Mouse (Mus musculus): ENCODE data around the gene Acat3. TPM values are rescaled to one million over a fixed set of nuclear protein-coding genes. Genes with fewer than 3 reads are reported as not detected.

Gene Acat3
- total and polyA plus RNA-seq, 3 experiments: 0.77 to 12.7 (median 1.4) TPM

DNA sequence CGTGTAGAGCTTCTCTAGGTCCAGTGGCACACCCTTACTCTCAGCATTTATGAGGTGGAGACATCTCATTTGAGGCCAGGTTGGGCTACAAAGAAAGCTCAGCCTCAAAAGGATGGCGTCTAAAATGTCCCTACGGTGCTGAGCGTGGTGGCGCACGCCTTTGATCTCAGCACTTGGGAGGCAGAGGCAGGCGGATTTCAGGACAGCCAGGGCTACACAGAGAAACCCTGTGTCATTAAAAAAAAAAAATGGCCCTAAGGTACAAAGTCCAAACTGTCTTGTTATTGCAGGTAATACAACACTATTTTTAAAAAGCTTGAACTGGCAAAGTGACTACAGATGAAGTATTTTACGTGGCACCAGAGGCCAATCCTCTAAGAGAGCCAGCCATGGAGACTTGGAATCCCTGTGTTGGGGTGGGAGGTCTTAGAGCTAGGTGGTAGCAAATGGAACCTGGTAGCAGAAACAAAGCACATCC lies 14.7 kb downstream of the Acat3 start:
- dilution Hi-C loops (cut with MboI; ENCODE audit: extremely low pct_ligation_motif_present, extremely low pct_unique_long_range_greater_than_20kb, low sequenced_read_pairs): no loop called here
- no peak for TF ChIP-seq E2F4 (IDR thresholded peaks at IDR 0.05; ENCODE audit: insufficient replicate concordance, low read depth, low read length)
- no peak for TF ChIP-seq PAX5 (IDR thresholded peaks at IDR 0.05; ENCODE audit: low read length)
- TF ChIP-seq ZMIZ1 (IDR thresholded peaks at IDR 0.05; ENCODE audit: low read depth, low read length): 0 out of 2 replicates have a peak, but pooled peaks have one; percentile 37
- TF ChIP-seq UBTF (IDR thresholded peaks at IDR 0.05; ENCODE audit: low read depth, low read length): no peak
- TF ChIP-seq SIN3A (IDR thresholded peaks at IDR 0.05; ENCODE audit: low read length): no peak
- no peak for TF ChIP-seq ELF1 (IDR thresholded peaks at IDR 0.05; ENCODE audit: low read depth, low read length)
- 0 out of 2 replicates have a peak, but pooled peaks have one; percentile 9 for TF ChIP-seq POLR2AphosphoS2 (IDR thresholded peaks at IDR 0.05; ENCODE audit: low read depth, low read length)
- H3K4me2 ChIP-seq (ENCODE audit: insufficient read depth, low read depth, poor library complexity, severe bottlenecking): no peak overlapping the region
- H3K27me3 ChIP-seq (replicated peaks): no peaks in the 10 kb centered on the region
- no peaks in the 10 kb centered on the region for H3K9me3 ChIP-seq (replicated peaks; ENCODE audit: low read length)
- H3K79me2 ChIP-seq (replicated peaks; ENCODE audit: control insufficient read depth, extremely low read depth, insufficient read depth, poor library complexity, severe bottlenecking): 0 out of 2 replicates have a peak, but pooled peaks cover 2% of the 10 kb centered on the region
- DNase-seq (ENCODE audit: extremely low read depth): no peak
- no peak overlapping the region for H3K9ac ChIP-seq (ENCODE audit: insufficient read depth, low read depth)
- H3K36me3 ChIP-seq (replicated peaks in 1 of 2; ENCODE audit: control insufficient read depth in 1 of 2, insufficient read depth in 1 of 2, low read length in 1 of 2): peaks cover 44 to 66% of the 10 kb centered on the region in 2 experiments
- H3K27ac ChIP-seq (ENCODE audit: insufficient read depth, low read depth): no peak overlapping the region
- no peak overlapping the region for H3K4me3 ChIP-seq (replicated peaks in 1 of 3; ENCODE audit: low read depth in 2 of 3, low read length in 2 of 3, poor library complexity in 1 of 3)
- peaks cover 0 to 7% of the 10 kb centered on the region in 2 experiments; a peak in 1 of 4 replicates for H3K4me1 ChIP-seq (ENCODE audit: control insufficient read depth in 1 of 2, insufficient read depth in 2 of 2)
- in situ Hi-C loops (cut with MboI; ENCODE audit: low pct_ligation_motif_present, low pct_unique_long_range_greater_than_20kb, low sequenced_read_pairs): no loop called here

DNA sequence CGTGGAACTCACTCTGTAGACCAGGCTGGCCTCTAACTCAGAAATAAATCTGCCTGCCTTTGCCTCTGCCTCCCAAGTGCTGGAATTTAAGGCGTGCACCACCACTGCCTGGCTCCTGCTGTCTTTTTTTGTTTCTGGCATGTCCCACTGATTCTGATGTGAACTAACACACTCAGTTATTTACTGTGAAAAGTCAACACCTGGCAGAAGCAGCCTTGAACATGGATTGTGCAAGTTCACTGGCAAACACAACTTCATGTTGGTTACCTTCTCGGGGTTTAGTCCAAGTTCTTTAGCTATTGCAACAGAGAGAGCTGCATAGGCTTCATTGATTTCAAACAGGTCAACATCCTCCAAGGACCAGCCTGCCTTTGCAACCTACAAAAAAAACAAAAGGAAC lies 15.4 kb downstream of the Acat3 start:
- H3K9me3 ChIP-seq (replicated peaks; ENCODE audit: low read length): no peaks in the 10 kb centered on the region
- no peak overlapping the region for H3K9ac ChIP-seq (ENCODE audit: insufficient read depth, low read depth)
- no peaks in the 10 kb centered on the region for H3K27me3 ChIP-seq (replicated peaks)
- no peak overlapping the region for H3K4me2 ChIP-seq (ENCODE audit: insufficient read depth, low read depth, poor library complexity, severe bottlenecking)
- no peak for TF ChIP-seq MAZ (IDR thresholded peaks at IDR 0.05; ENCODE audit: low read depth, low read length)
- TF ChIP-seq USF1 (IDR thresholded peaks at IDR 0.05; ENCODE audit: low read depth, low read length): no peak
- no peak overlapping the region for H3K4me3 ChIP-seq (replicated peaks in 1 of 3; ENCODE audit: low read depth in 2 of 3, low read length in 2 of 3, poor library complexity in 1 of 3)
- H3K27ac ChIP-seq (ENCODE audit: insufficient read depth, low read depth): no peak overlapping the region
- dilution Hi-C loops (cut with MboI; ENCODE audit: extremely low pct_ligation_motif_present, extremely low pct_unique_long_range_greater_than_20kb, low sequenced_read_pairs) (no loop called here), in situ Hi-C loops (cut with MboI; ENCODE audit: low pct_ligation_motif_present, low pct_unique_long_range_greater_than_20kb, low sequenced_read_pairs) (no loop called here)
- peaks cover 6% of the 10 kb centered on the region for H3K79me2 ChIP-seq (replicated peaks; ENCODE audit: control insufficient read depth, extremely low read depth, insufficient read depth, poor library complexity, severe bottlenecking)
- peaks cover 0 to 15% of the 10 kb centered on the region in 2 experiments; a peak in 2 of 4 replicates for H3K4me1 ChIP-seq (ENCODE audit: control insufficient read depth in 1 of 2, insufficient read depth in 2 of 2)
- DNase-seq (ENCODE audit: extremely low read depth): no peak
- peaks cover 48 to 73% of the 10 kb centered on the region in 2 experiments for H3K36me3 ChIP-seq (replicated peaks in 1 of 2; ENCODE audit: control insufficient read depth in 1 of 2, insufficient read depth in 1 of 2, low read length in 1 of 2)

DNA sequence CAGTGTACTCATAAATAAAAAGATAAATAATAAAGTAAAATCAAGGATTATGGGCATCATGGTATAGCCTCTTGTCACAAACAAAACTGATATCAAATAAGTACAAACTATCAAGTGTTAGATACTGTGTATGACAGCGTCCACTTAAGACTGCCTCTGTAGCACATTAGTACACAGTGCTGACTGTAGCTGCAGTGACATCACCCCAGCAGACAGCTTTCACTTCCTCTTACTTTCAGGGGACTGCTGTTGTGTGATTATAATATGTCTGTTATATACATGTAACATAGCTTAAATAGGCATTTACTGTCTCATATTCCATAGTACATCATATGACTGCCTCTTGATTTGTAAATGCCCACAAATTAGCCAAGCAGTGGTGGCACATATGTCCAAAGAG lies 19.3 kb downstream of the Acat3 start:
- no peak for TF ChIP-seq TCF12 (IDR thresholded peaks at IDR 0.05; ENCODE audit: low read depth, low read length)
- TF ChIP-seq MYC (IDR thresholded peaks at IDR 0.05; ENCODE audit: low read depth, low read length): no peak
- TF ChIP-seq EP300 (IDR thresholded peaks at IDR 0.05; ENCODE audit: low read length): peak; percentile 86
- no peak for TF ChIP-seq PAX5 (IDR thresholded peaks at IDR 0.05; ENCODE audit: low read length)
- no peak for TF ChIP-seq CHD2 (IDR thresholded peaks at IDR 0.05; ENCODE audit: low read length)
- TF ChIP-seq JUN (IDR thresholded peaks at IDR 0.05; ENCODE audit: insufficient read depth, low read depth, low read length): peak; percentile 88
- TF ChIP-seq MEF2A (IDR thresholded peaks at IDR 0.05; ENCODE audit: borderline replicate concordance, low read depth, low read length): no peak
- no peak for TF ChIP-seq ELF1 (IDR thresholded peaks at IDR 0.05; ENCODE audit: low read depth, low read length)
- TF ChIP-seq USF2 (conservative IDR thresholded peaks at IDR 0.05; ENCODE audit: low read depth, low read length): no peak
- TF ChIP-seq SMC3 (IDR thresholded peaks at IDR 0.05; ENCODE audit: low read depth, low read length): no peak
- no peak for TF ChIP-seq ZMIZ1 (IDR thresholded peaks at IDR 0.05; ENCODE audit: low read depth, low read length)
- no peak for TF ChIP-seq MAZ (IDR thresholded peaks at IDR 0.05; ENCODE audit: low read depth, low read length)
- no peak for TF ChIP-seq NRF1 (IDR thresholded peaks at IDR 0.05; ENCODE audit: low read depth, low read length)
- TF ChIP-seq IRF4 (IDR thresholded peaks at IDR 0.05; ENCODE audit: low read depth, low read length): peak; percentile 90
- TF ChIP-seq JUND (conservative IDR thresholded peaks at IDR 0.05; ENCODE audit: low read depth, low read length): peak; percentile 76
- peak; percentile 30; the same call in 1 of the 2 replicates for TF ChIP-seq ETS1 (conservative IDR thresholded peaks at IDR 0.05; ENCODE audit: low read depth, low read length)
- no peak for TF ChIP-seq MXI1 (IDR thresholded peaks at IDR 0.05; ENCODE audit: low read depth, low read length)
- TF ChIP-seq NELFE (IDR thresholded peaks at IDR 0.05; ENCODE audit: low read depth, low read length): no peak
- Histone ChIP-seq H3K79me2 (replicated peaks; ENCODE audit: control insufficient read depth, extremely low read depth, insufficient read depth, poor library complexity, severe bottlenecking) (peaks cover 34% of the 10 kb centered on the region), H3K4me1 (ENCODE audit: control insufficient read depth in 1 of 2, insufficient read depth in 2 of 2) (peaks cover 3 to 36% of the 10 kb centered on the region in 2 experiments; a peak in 3 of 4 replicates), H3K4me2 (ENCODE audit: insufficient read depth, low read depth, poor library complexity, severe bottlenecking) (no peak overlapping the region), H3K9ac (ENCODE audit: insufficient read depth, low read depth) (no peak overlapping the region), H3K4me3 (replicated peaks in 1 of 3; ENCODE audit: low read depth in 2 of 3, low read length in 2 of 3, poor library complexity in 1 of 3) (no peak overlapping the region), H3K9me3 (replicated peaks; ENCODE audit: low read length) (no peaks in the 10 kb centered on the region), H3K27me3 (replicated peaks) (no peaks in the 10 kb centered on the region), H3K27ac (ENCODE audit: insufficient read depth, low read depth) (peak overlapping the region; percentile 41; the same call in 1 of the 2 replicates), H3K36me3 (replicated peaks in 1 of 2; ENCODE audit: control insufficient read depth in 1 of 2, insufficient read depth in 1 of 2, low read length in 1 of 2) (peaks cover 59 to 75% of the 10 kb centered on the region in 2 experiments)
- dilution Hi-C loops (cut with MboI; ENCODE audit: extremely low pct_ligation_motif_present, extremely low pct_unique_long_range_greater_than_20kb, low sequenced_read_pairs): no loop called here
- peak; percentile 61 for DNase-seq (ENCODE audit: extremely low read depth)
- in situ Hi-C loops (cut with MboI; ENCODE audit: low pct_ligation_motif_present, low pct_unique_long_range_greater_than_20kb, low sequenced_read_pairs): no loop called here
